Mouse (Mus musculus) E14TG2a.4 (cell line): Measurements from ENCODE around the gene Cplx2.

ENCODE experiments used
- CTCF ChIP-seq: conservative IDR thresholded peaks from 2 replicates; pipeline ENCODE4 v1.5.1; 2014; ENCODE audit warnings: low read length
- POU5F1 ChIP-seq: IDR thresholded peaks from 2 replicates; pipeline ENCODE4 v1.6.1; 2014; ENCODE audit warnings: low read length, borderline replicate concordance

GRCm38 (mm10) chr13:54415059-54415458 is 43.9 kb downstream of the Cplx2 start:
- TF ChIP-seq POU5F1 = no peak
- no peak for TF ChIP-seq CTCF
